Mouse (Mus musculus) liver, embryonic 16.5 days (tissue): ENCODE results near the gene Tlr9. TPM values are rescaled to one million over a fixed set of nuclear protein-coding genes. Genes with fewer than 3 reads are reported as not detected.

Source experiments
- ATAC-seq: fragments of 200-750 bp; cut with Nextera tagmentation; 2 replicates; pipeline ENCODE4 v1.8.0; 2017; ENCODE audit warnings: low read depth, mild to moderate bottlenecking, moderate number of reproducible peaks, moderate library complexity
- H3K27ac ChIP-seq: fragments of 300-500 bp; sonication (generic); 2 replicates; pipeline ENCODE4 v1.5.1; 2014; ENCODE audit warnings: mild to moderate bottlenecking, low read length
- H3K27me3 ChIP-seq: fragments of 300-500 bp; sonication (generic); 2 replicates; pipeline ENCODE4 v1.6.1; 2014; ENCODE audit warnings: low read depth, low read length, mixed read lengths; ENCODE audit not compliant: control insufficient read depth, insufficient read depth
- H3K36me3 ChIP-seq: fragments of 300-500 bp; sonication (generic); 2 replicates; pipeline ENCODE4 v1.6.1; 2014; ENCODE audit warnings: mild to moderate bottlenecking; ENCODE audit not compliant: control insufficient read depth, insufficient read depth
- H3K4me1 ChIP-seq: fragments of 300-500 bp; sonication (generic); 2 replicates; pipeline ENCODE4 v1.6.1; 2014; ENCODE audit warnings: low read depth, low read length, mixed read lengths; ENCODE audit not compliant: control insufficient read depth
- H3K4me2 ChIP-seq: fragments of 300-500 bp; sonication (generic); 2 replicates; pipeline ENCODE4 v1.6.1; 2014; ENCODE audit warnings: low read depth, low read length, mixed read lengths
- H3K4me3 ChIP-seq: fragments of 300-500 bp; sonication (generic); 2 replicates; pipeline ENCODE4 v1.5.1; 2014; ENCODE audit warnings: low read depth, mild to moderate bottlenecking, low read length
- H3K9ac ChIP-seq: fragments of 300-500 bp; sonication (generic); 2 replicates; pipeline ENCODE4 v1.6.1; 2014; ENCODE audit warnings: low read depth, low read length
- H3K9me3 ChIP-seq: fragments of 300-500 bp; sonication (generic); replicated peaks from 2 replicates; pipeline ENCODE4 v1.6.1; 2016; ENCODE audit warnings: low read length; ENCODE audit not compliant: control insufficient read depth
- WGBS: fragments of 180-500 bp; shearing (Covaris S2); extraction: QIAGEN DNeasy Blood & Tissue Kit; methylation state at CpG from one replicate; pipeline ENCODE4 v1.1.7; 2014; ENCODE audit not compliant: insufficient replicate concordance; 5-methylcytosine and 5-hydroxymethylcytosine counted together
- microRNA counts: library from miRNA; unstranded; fragments of <30 nt; microRNA quantifications from one replicate; lab custom pipeline; 2016
- microRNA-seq: library from miRNA; unstranded; fragments of <30 nt; microRNA quantifications from one replicate; pipeline ENCODE4, GENCODE M21; 2016
- polyA plus RNA-seq: library from polyadenylated mRNA; unstranded; fragments of >200 nt; fragmentation: Nextera tagmentation; extraction: Ambion mirVana; gene quantifications from 2 replicates; pipeline ENCODE4 v1.2.1, GENCODE M21; 2015

Gene Tlr9
- polyA plus RNA-seq, 1 experiment from 2014 or later: 0.05 TPM

DNA sequence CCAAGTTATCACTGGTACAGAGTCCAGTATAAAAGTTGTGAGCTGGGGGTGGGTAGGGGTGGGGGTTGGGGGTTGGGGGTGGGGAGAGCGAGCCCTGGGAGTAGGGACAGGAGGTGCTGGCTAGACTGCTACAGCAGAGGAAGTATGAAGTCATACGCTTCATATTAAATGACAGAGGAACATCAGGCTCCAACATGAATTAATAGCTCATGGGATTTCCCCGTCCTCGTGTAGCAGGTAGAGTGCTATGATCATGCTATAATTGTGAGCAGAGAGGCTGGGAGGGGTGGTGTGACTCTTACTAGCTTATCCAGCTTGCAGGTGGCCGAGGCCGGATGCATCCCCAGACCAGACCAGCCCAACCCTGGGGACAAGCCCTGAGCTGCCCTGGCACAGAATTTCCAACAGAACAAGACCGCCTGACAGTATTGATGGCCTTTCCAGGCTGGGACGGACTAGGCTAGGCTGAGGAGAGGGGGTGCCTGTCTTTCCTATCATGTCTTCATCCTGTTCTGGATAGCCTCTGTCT is 52.3 kb downstream of the Tlr9 start:
- no peak overlapping the region for H3K4me2 ChIP-seq
- H3K4me3 ChIP-seq: no peak overlapping the region
- no peak for ATAC-seq
- no peak overlapping the region for H3K9ac ChIP-seq
- H3K27ac ChIP-seq: no peak overlapping the region
- H3K27me3 ChIP-seq: no peaks in the 10 kb centered on the region
- no peaks in the 10 kb centered on the region for H3K36me3 ChIP-seq
- WGBS: 60% methylated on average over 8 of the region's 8 CpGs
- no peaks in the 10 kb centered on the region for H3K9me3 ChIP-seq
- no peaks in the 10 kb centered on the region for H3K4me1 ChIP-seq

DNA sequence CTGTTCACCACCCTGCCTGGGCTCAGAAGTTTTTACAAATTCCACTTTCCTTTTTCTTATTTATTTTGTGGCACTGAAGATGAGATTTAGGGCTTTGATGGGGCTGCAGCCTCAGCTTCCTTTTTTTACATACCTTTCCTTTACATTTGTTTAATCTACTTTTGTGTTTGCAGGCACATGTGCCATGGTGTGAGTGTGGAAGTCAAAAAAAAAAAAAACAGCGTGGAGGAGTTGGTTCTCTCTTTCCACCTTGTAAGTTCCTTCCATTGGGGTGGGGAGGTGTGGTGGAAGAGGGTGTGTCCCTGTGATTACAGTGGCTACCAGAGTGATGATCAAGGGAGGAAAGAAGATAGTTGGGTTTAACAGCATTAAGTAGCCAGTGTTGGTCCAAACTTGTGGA is 53.4 kb downstream of the Tlr9 start:
- WGBS: 30% methylated on average over 1 of the region's 1 CpGs
- no peaks in the 10 kb centered on the region for H3K36me3 ChIP-seq
- peaks cover 4% of the 10 kb centered on the region for H3K4me1 ChIP-seq
- no peak overlapping the region for H3K4me3 ChIP-seq
- no peak for ATAC-seq
- H3K9ac ChIP-seq: no peak overlapping the region
- no peak overlapping the region for H3K4me2 ChIP-seq
- no peaks in the 10 kb centered on the region for H3K9me3 ChIP-seq
- no peak overlapping the region for H3K27ac ChIP-seq
- no peaks in the 10 kb centered on the region for H3K27me3 ChIP-seq

MicroRNA genes within 50 kb of the gene (microRNA counts, 519-probe panel; counts per million panel counts)
- microRNA mmu-let-7g (lab: Ali Mortazavi, UCI): 4,083 counts per million, percentile 97 among the panel's probes with 10 or more counts

Small RNA genes lying within 50 kb of the gene (microRNA-seq; reads per million reads assigned to microRNA genes)
- 84,234 reads per million, percentile 100 among the genes with 10 or more reads in this experiment for gene Mirlet7g

Other genes starting within 250 kb of the Tlr9 start
- 0.47 TPM in 1 of 2 replicates, not detected in the other for gene Col6a4, start 125.8 kb upstream of the Tlr9 start, polyA plus RNA-seq
- gene Glyctk, start 64.5 kb upstream of the Tlr9 start, polyA plus RNA-seq: 26.5 and 33.0 TPM in 2 replicates
- gene Wdr82, start 51.7 kb upstream of the Tlr9 start, polyA plus RNA-seq: 5.8 and 6.0 TPM in 2 replicates
- 9.7 and 11.5 TPM in 2 replicates for gene Ppm1m, start 22.9 kb upstream of the Tlr9 start, polyA plus RNA-seq
- 19.7 and 21.2 TPM in 2 replicates for gene Twf2, start 19.5 kb upstream of the Tlr9 start, polyA plus RNA-seq
- gene Alas1, start 26.1 kb downstream of the Tlr9 start, polyA plus RNA-seq: 53.9 and 57.9 TPM in 2 replicates
- 20.3 and 21.0 TPM in 2 replicates for gene Poc1a, start 58.5 kb downstream of the Tlr9 start, polyA plus RNA-seq
- gene Dusp7, start 146.0 kb downstream of the Tlr9 start, polyA plus RNA-seq: 2.1 and 2.7 TPM in 2 replicates
- gene Rpl29, start 206.9 kb downstream of the Tlr9 start, polyA plus RNA-seq: 452 and 501 TPM in 2 replicates
- 34.3 and 36.5 TPM in 2 replicates for gene Acy1, start 215.7 kb downstream of the Tlr9 start, polyA plus RNA-seq
- 31.3 and 37.5 TPM in 2 replicates for gene Abhd14b, start 224.9 kb downstream of the Tlr9 start, polyA plus RNA-seq
- gene Abhd14a, start 225.1 kb downstream of the Tlr9 start, polyA plus RNA-seq: 17.2 and 18.8 TPM in 2 replicates
- gene Pcbp4, start 230.7 kb downstream of the Tlr9 start, polyA plus RNA-seq: 5.1 and 6.0 TPM in 2 replicates
- gene Gpr62, start 243.3 kb downstream of the Tlr9 start, polyA plus RNA-seq: 0.04 TPM in 1 of 2 replicates, not detected in the other